Mouse (Mus musculus): ENCODE results near the gene Lypd6b.

Lypd6b gene

GRCm38 (mm10) chr2:49825588-49825987 is 38.1 kb downstream of the Lypd6b start:
- no peak for DNase-seq

GRCm38 (mm10) chr2:49827756-49828155 is 40.3 kb downstream of the Lypd6b start:
- DNase-seq: peak; percentile 70 to 79

- no peak for DNase-seq
Observed at GRCm38 (mm10) chr2:49830369-49830768, 42.9 kb downstream of the Lypd6b start.

GRCm38 (mm10) chr2:49832277-49832803 is 44.9 kb downstream of the Lypd6b start:
- peak; percentile 28 to 49 for DNase-seq

GRCm38 (mm10) chr2:49837454-49838059 is 50.1 kb downstream of the Lypd6b start:
- DNase-seq: no peak

- DNase-seq: no peak
Observed at GRCm38 (mm10) chr2:49838611-49839010, 51.1 kb downstream of the Lypd6b start.

GRCm38 (mm10) chr2:49840573-49840972 is 53.1 kb downstream of the Lypd6b start:
- DNase-seq: peak; percentile 28 to 45

- no peak for DNase-seq
Observed at GRCm38 (mm10) chr2:49841089-49841488, 53.6 kb downstream of the Lypd6b start.

- DNase-seq: no peak
Observed at GRCm38 (mm10) chr2:49845104-49845503, 57.6 kb downstream of the Lypd6b start.

GRCm38 (mm10) chr2:49846097-49846496 is 58.6 kb downstream of the Lypd6b start:
- DNase-seq: no peak

GRCm38 (mm10) chr2:49846880-49847279 is 59.4 kb downstream of the Lypd6b start:
- no peak for DNase-seq

- no peak for DNase-seq
Observed at GRCm38 (mm10) chr2:49847831-49848230, 60.3 kb downstream of the Lypd6b start.

- DNase-seq: no peak
Observed at GRCm38 (mm10) chr2:49849771-49850170, 62.3 kb downstream of the Lypd6b start.

- DNase-seq: no peak
Observed at GRCm38 (mm10) chr2:49851977-49852376, 64.5 kb downstream of the Lypd6b start.

- no peak for DNase-seq
Observed at GRCm38 (mm10) chr2:49856161-49856564, 68.7 kb downstream of the Lypd6b start.

- no peak for DNase-seq
Observed at GRCm38 (mm10) chr2:49856584-49856983, 69.1 kb downstream of the Lypd6b start.

- no peak for DNase-seq
Observed at GRCm38 (mm10) chr2:49860219-49860962, 72.9 kb downstream of the Lypd6b start.

- DNase-seq: no peak
Observed at GRCm38 (mm10) chr2:49860969-49861592, 73.6 kb downstream of the Lypd6b start.

- DNase-seq: no peak
Observed at GRCm38 (mm10) chr2:49861658-49862057, 74.2 kb downstream of the Lypd6b start.

GRCm38 (mm10) chr2:49868116-49868858 is 80.8 kb downstream of the Lypd6b start:
- DNase-seq: no peak

GRCm38 (mm10) chr2:49869044-49869443 is 81.6 kb downstream of the Lypd6b start:
- DNase-seq: no peak

- DNase-seq: no peak
Observed at GRCm38 (mm10) chr2:49869782-49870514, 82.5 kb downstream of the Lypd6b start.

All from kidney, adult 8-10 months (tissue).